Mouse (Mus musculus): ENCODE measurements around the gene Serpine3. TPM values are rescaled to one million over a fixed set of nuclear protein-coding genes. Genes with fewer than 3 reads are reported as not detected.

The Serpine3 gene
- polyA plus RNA-seq, 1 experiment, result not detected

DNA sequence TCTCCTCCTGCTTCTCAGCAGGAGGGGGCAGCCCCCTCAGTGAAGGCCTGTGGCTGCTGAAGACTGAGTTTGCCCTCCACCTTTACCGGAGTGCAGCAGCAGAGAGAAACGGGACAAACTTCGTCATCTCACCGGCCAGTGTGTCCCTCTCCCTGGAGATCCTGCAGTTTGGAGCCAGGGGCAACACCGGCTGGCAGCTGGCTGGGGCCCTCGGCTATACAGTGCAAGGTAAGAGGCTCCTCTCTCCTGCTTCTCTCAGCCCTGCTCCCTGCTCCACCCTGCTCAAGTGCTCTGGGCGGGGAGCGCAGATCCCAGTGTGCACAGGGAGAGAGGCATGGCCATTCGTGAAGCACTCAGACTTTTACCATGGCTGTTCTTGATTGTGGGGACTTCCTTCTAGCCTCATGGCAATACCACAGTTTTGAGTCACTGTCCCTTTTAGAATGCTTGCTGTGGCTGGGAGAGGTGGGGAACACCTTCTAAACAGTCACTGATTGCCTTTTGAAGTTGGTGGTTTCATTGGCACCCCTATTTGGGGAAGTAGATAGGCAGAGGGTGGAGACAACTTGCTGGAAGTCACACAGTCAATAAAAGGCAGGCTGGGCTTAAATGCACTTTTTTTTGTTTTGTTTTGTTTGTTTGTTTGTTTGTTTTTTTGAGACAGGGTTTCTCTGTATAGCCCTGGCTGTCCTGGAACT lies 1.7 kb downstream of the Serpine3 start:
- Histone ChIP-seq H3K36me3 (ENCODE audit: control insufficient read depth, insufficient read depth, low read length) (no peaks in the 10 kb centered on the region), H3K4me3 (ENCODE audit: low read depth, low read length) (no peak overlapping the region), H3K27me3 (ENCODE audit: control insufficient read depth, insufficient read depth, low read length) (no peaks in the 10 kb centered on the region), H3K27ac (ENCODE audit: insufficient read depth, low read depth, low read length) (no peak overlapping the region), H3K4me1 (ENCODE audit: control insufficient read depth, insufficient read depth, insufficient read length, low read length) (no peaks in the 10 kb centered on the region)
- TF ChIP-seq CTCF (IDR thresholded peaks at IDR 0.05; ENCODE audit: extremely low read depth, insufficient read length, insufficient replicate concordance, low read depth, low read length) (no peak), POLR2A (IDR thresholded peaks at IDR 0.05; ENCODE audit: low read depth, low read length) (no peak)
- WGBS, result 43% methylated on average over 9 of the region's 9 CpGs

DNA sequence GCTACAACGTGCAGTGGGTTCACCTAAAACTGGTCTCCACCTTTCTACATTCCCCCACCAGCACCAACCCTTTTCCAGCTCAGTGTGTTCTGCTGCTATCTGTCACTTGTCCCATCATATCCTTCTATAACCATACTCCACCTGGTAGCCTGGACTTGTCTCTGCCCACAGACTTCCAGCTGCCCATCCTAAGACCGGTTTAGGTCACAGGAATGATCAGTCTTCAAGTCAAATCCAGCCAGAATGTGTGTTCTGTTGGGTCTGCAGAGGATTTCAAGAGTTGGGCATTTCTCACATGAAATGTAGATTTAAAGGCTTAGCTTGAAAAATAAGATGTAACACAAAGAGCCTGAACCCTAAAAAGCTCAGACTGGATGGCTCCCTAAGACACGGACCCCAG lies 10.2 kb downstream of the Serpine3 start:
- no peaks in the 10 kb centered on the region for H3K27me3 ChIP-seq (ENCODE audit: control insufficient read depth, insufficient read depth, low read length)
- 89% methylated on average over 3 of the region's 3 CpGs for WGBS
- TF ChIP-seq POLR2A (IDR thresholded peaks at IDR 0.05; ENCODE audit: low read depth, low read length), result no peak
- TF ChIP-seq CTCF (IDR thresholded peaks at IDR 0.05; ENCODE audit: extremely low read depth, insufficient read length, insufficient replicate concordance, low read depth, low read length), result no peak
- H3K27ac ChIP-seq (ENCODE audit: insufficient read depth, low read depth, low read length), result no peak overlapping the region
- no peaks in the 10 kb centered on the region for H3K4me1 ChIP-seq (ENCODE audit: control insufficient read depth, insufficient read depth, insufficient read length, low read length)
- no peaks in the 10 kb centered on the region for H3K36me3 ChIP-seq (ENCODE audit: control insufficient read depth, insufficient read depth, low read length)
- H3K4me3 ChIP-seq (ENCODE audit: low read depth, low read length), result no peak overlapping the region

DNA sequence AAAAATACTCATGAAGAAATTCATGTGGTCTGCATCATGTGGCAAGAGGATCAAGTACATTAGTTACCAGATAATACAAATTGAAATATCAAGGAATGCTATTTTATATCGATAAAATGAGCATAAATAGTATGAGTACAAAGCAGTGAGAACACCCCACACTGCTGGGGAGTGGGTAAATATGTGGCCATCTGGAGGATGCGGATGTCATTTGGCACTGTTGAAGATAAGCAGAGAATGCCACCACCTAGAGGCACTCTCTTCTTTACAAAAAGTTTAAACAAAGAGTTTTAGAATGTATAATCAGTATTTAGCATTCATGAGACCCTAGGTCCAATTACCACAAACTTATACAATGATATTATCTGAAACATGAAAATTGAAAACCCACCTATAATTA lies 54.7 kb downstream of the Serpine3 start:
- peaks cover 18% of the 10 kb centered on the region for H3K36me3 ChIP-seq (ENCODE audit: control insufficient read depth, insufficient read depth, low read length)
- WGBS, result 83% methylated on average over 2 of the region's 2 CpGs
- H3K27me3 ChIP-seq (ENCODE audit: control insufficient read depth, insufficient read depth, low read length), result no peaks in the 10 kb centered on the region
- no peaks in the 10 kb centered on the region for H3K4me1 ChIP-seq (ENCODE audit: control insufficient read depth, insufficient read depth, insufficient read length, low read length)
- H3K27ac ChIP-seq (ENCODE audit: insufficient read depth, low read depth, low read length), result no peak overlapping the region
- H3K4me3 ChIP-seq (ENCODE audit: low read depth, low read length), result no peak overlapping the region
- TF ChIP-seq CTCF (IDR thresholded peaks at IDR 0.05; ENCODE audit: extremely low read depth, insufficient read length, insufficient replicate concordance, low read depth, low read length) (no peak), POLR2A (IDR thresholded peaks at IDR 0.05; ENCODE audit: low read depth, low read length) (no peak)

DNA sequence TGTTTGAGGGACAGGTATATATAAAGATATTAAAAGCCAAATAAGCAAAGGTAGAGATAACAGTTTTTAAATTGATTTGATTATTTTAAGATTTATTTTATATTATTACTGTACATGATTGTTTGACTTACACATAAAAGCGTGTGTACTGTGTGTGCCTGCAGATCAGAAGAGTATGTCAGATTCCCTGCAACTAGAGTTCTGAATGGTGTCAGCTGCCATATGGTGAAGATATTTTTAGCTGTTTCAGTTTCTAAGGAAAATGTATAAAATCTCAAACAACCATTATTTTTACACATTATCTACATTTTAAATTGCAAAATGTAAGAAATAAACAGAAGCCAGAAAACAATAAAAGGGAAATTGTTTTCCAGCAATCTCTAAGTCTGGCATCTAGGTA lies 58.2 kb downstream of the Serpine3 start:
- no peaks in the 10 kb centered on the region for H3K36me3 ChIP-seq (ENCODE audit: control insufficient read depth, insufficient read depth, low read length)
- H3K4me3 ChIP-seq (ENCODE audit: low read depth, low read length), result no peak overlapping the region
- H3K4me1 ChIP-seq (ENCODE audit: control insufficient read depth, insufficient read depth, insufficient read length, low read length), result no peaks in the 10 kb centered on the region
- TF ChIP-seq POLR2A (IDR thresholded peaks at IDR 0.05; ENCODE audit: low read depth, low read length) (no peak), CTCF (IDR thresholded peaks at IDR 0.05; ENCODE audit: extremely low read depth, insufficient read length, insufficient replicate concordance, low read depth, low read length) (no peak)
- no peaks in the 10 kb centered on the region for H3K27me3 ChIP-seq (ENCODE audit: control insufficient read depth, insufficient read depth, low read length)
- WGBS, result 75% methylated on average over 1 of the region's 1 CpGs
- H3K27ac ChIP-seq (ENCODE audit: insufficient read depth, low read depth, low read length), result no peak overlapping the region

DNA sequence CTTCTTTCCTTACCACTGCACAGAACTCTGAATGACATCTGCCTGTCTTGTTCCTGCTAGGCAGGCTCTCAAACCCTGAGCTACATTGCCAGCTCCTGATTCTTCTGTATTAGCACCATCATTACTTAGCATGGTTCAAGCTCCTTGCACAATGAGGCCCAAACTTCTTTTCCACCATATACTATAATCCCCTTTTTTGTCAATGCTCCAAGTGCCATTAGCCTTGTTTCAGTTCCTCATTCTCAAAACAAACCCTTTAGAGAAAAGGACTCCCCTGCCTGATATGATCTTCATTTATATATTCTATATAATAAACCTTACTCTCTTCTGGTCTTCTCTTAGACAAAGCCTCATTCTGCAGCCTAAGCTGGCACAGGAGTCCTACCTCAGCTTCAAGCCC lies 61.1 kb downstream of the Serpine3 start:
- Histone ChIP-seq H3K36me3 (ENCODE audit: control insufficient read depth, insufficient read depth, low read length) (no peaks in the 10 kb centered on the region), H3K4me1 (ENCODE audit: control insufficient read depth, insufficient read depth, insufficient read length, low read length) (no peaks in the 10 kb centered on the region), H3K4me3 (ENCODE audit: low read depth, low read length) (no peak overlapping the region), H3K27ac (ENCODE audit: insufficient read depth, low read depth, low read length) (no peak overlapping the region), H3K27me3 (ENCODE audit: control insufficient read depth, insufficient read depth, low read length) (no peaks in the 10 kb centered on the region)
- TF ChIP-seq POLR2A (IDR thresholded peaks at IDR 0.05; ENCODE audit: low read depth, low read length) (no peak), CTCF (IDR thresholded peaks at IDR 0.05; ENCODE audit: extremely low read depth, insufficient read length, insufficient replicate concordance, low read depth, low read length) (no peak)

DNA sequence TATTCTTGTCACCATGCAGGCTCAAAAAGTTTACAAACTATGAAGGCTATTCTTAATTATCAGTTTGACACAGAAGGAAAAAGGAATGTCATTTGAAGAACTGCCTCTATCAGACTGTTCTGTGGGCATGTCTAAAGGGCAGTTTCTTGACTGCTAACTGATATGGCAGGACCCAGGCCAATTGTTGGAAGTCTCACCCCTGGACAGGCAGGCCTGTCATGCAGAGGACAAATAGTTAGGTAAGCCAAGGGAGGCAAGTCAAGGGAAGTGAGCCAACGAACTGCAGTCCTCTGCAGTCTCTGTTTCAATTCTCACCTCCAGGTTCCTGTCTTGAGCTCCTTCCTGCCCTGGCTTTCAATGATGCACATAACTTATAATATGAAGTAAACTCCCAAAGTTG lies 68.4 kb downstream of the Serpine3 start:
- Histone ChIP-seq H3K27ac (ENCODE audit: insufficient read depth, low read depth, low read length) (no peak overlapping the region), H3K27me3 (ENCODE audit: control insufficient read depth, insufficient read depth, low read length) (no peaks in the 10 kb centered on the region), H3K36me3 (ENCODE audit: control insufficient read depth, insufficient read depth, low read length) (peaks cover 12% of the 10 kb centered on the region), H3K4me3 (ENCODE audit: low read depth, low read length) (no peak overlapping the region), H3K4me1 (ENCODE audit: control insufficient read depth, insufficient read depth, insufficient read length, low read length) (no peaks in the 10 kb centered on the region)
- TF ChIP-seq CTCF (IDR thresholded peaks at IDR 0.05; ENCODE audit: extremely low read depth, insufficient read length, insufficient replicate concordance, low read depth, low read length), result no peak
- TF ChIP-seq POLR2A (IDR thresholded peaks at IDR 0.05; ENCODE audit: low read depth, low read length), result no peak
- 46% methylated on average over 1 of the region's 1 CpGs for WGBS

DNA sequence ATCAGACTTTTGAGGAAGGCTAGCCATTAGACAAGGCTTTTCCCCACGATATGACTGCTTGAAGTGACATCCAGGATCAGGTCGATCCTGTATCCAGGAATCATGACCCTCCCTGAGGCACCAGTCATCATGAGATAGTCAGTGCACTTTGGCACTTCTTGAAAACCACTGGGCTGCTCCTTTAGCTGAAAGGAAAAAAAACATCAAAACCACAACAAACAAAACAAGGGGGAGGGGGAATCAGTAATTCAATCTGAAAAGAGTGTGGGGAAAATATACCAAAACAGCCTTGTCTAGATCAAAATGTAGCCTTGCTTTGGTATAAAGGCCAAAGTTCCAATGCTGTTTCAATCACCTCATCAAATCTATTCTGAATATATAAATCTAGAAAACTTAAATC lies 70.2 kb downstream of the Serpine3 start:
- Histone ChIP-seq H3K36me3 (ENCODE audit: control insufficient read depth, insufficient read depth, low read length) (peaks cover 12% of the 10 kb centered on the region), H3K4me1 (ENCODE audit: control insufficient read depth, insufficient read depth, insufficient read length, low read length) (no peaks in the 10 kb centered on the region), H3K4me3 (ENCODE audit: low read depth, low read length) (no peak overlapping the region), H3K27ac (ENCODE audit: insufficient read depth, low read depth, low read length) (no peak overlapping the region), H3K27me3 (ENCODE audit: control insufficient read depth, insufficient read depth, low read length) (no peaks in the 10 kb centered on the region)
- 76% methylated on average over 2 of the region's 2 CpGs for WGBS
- no peak for TF ChIP-seq CTCF (IDR thresholded peaks at IDR 0.05; ENCODE audit: extremely low read depth, insufficient read length, insufficient replicate concordance, low read depth, low read length)
- TF ChIP-seq POLR2A (IDR thresholded peaks at IDR 0.05; ENCODE audit: low read depth, low read length), result no peak
